Mouse (Mus musculus) hindbrain, embryonic 11.5 days (tissue): Measurements from ENCODE around the gene Gtf3a. TPM values are rescaled to one million over a fixed set of nuclear protein-coding genes. Genes with fewer than 3 reads are reported as not detected.
"Not testable (repeated sequence)": the region's sequence is repeated elsewhere in the genome, so short reads cannot be mapped to it uniquely, and the experiment has no call there.

Experiments used
- ATAC-seq: fragments of 200-750 bp; cut with Nextera tagmentation; 2 replicates; pipeline ENCODE4 v1.8.0; 2017; ENCODE audit warnings: mild to moderate bottlenecking, moderate TSS enrichment, moderate library complexity; ENCODE audit not compliant: low FRiP score
- DNase-seq: peaks from one replicate; pipeline ENCODE4 v3.0.0-alpha.2; 2015; ENCODE audit warnings: low spot score
- H3K27ac ChIP-seq: fragments of 300-500 bp; sonication (generic); 2 replicates; pipeline ENCODE4 v1.5.1; 2014; ENCODE audit warnings: mild to moderate bottlenecking, low read depth, low read length
- H3K27me3 ChIP-seq: fragments of 300-500 bp; sonication (generic); 2 replicates; pipeline ENCODE4 v1.6.1; 2014; ENCODE audit warnings: mild to moderate bottlenecking, low read length, moderate library complexity, mixed read lengths; ENCODE audit not compliant: control insufficient read depth, insufficient read depth
- H3K36me3 ChIP-seq: fragments of 300-500 bp; sonication (generic); 2 replicates; pipeline ENCODE4 v1.6.1; 2014; ENCODE audit warnings: mild to moderate bottlenecking, low read length, moderate library complexity, mixed read lengths; ENCODE audit not compliant: control insufficient read depth, insufficient read depth
- H3K4me1 ChIP-seq: fragments of 300-500 bp; sonication (generic); replicated peaks from 2 replicates; pipeline ENCODE4 v1.6.1; 2014; ENCODE audit warnings: low read length, mixed read lengths; ENCODE audit not compliant: control insufficient read depth, insufficient read depth
- H3K4me2 ChIP-seq: fragments of 300-500 bp; sonication (generic); replicated peaks from 2 replicates; pipeline ENCODE4 v1.6.1; 2014; ENCODE audit warnings: mild to moderate bottlenecking, low read depth, low read length
- H3K4me3 ChIP-seq: fragments of 300-500 bp; sonication (generic); 2 replicates; pipeline ENCODE4 v1.5.1; 2014; ENCODE audit warnings: low read depth, low read length
- H3K9ac ChIP-seq: fragments of 300-500 bp; sonication (generic); 2 replicates; pipeline ENCODE4 v1.6.1; 2014; ENCODE audit warnings: low read depth, low read length
- H3K9me3 ChIP-seq: fragments of 300-500 bp; sonication (generic); 2 replicates; pipeline ENCODE4 v1.6.1; 2016; ENCODE audit warnings: low read length; ENCODE audit not compliant: control insufficient read depth
- WGBS: fragments of 180-500 bp; shearing (Covaris S2); extraction: QIAGEN DNeasy Blood & Tissue Kit; methylation state at CpG from one replicate; pipeline ENCODE4 v1.1.7; 2014; 5-methylcytosine and 5-hydroxymethylcytosine counted together
- polyA plus RNA-seq: library from polyadenylated mRNA; unstranded; fragments of >200 nt; fragmentation: Nextera tagmentation; extraction: Ambion mirVana; gene quantifications from 2 replicates; pipeline ENCODE4 v1.2.1, GENCODE M21; 2014

Gtf3a gene
- polyA plus RNA-seq, 1 experiment from 2014 or later: 106 TPM

- WGBS: 72% methylated on average over 5 of the region's 5 CpGs
Observed at GRCm38 (mm10) chr5:146926673-146927072, 21.8 kb upstream of the Gtf3a start.

GRCm38 (mm10) chr5:146931422-146931821 lies 17.0 kb upstream of the Gtf3a start:
- H3K4me1 ChIP-seq: no peaks in the 10 kb centered on the region
- H3K36me3 ChIP-seq: no peaks in the 10 kb centered on the region
- H3K9me3 ChIP-seq: no peaks in the 10 kb centered on the region
- H3K27ac ChIP-seq: no peak overlapping the region
- no peak overlapping the region for H3K4me3 ChIP-seq
- no peak overlapping the region for H3K9ac ChIP-seq
- no peaks in the 10 kb centered on the region for H3K27me3 ChIP-seq
- 93% methylated on average over 7 of the region's 7 CpGs for WGBS
- no peak for DNase-seq
- no peak for ATAC-seq
- no peak overlapping the region for H3K4me2 ChIP-seq

More at GRCm38 (mm10) chr5:146926673-146927072, 21.8 kb upstream of the Gtf3a start:
- ATAC-seq: no peak
- H3K27me3 ChIP-seq: no peaks in the 10 kb centered on the region
- no peak overlapping the region for H3K4me3 ChIP-seq
- no peaks in the 10 kb centered on the region for H3K9me3 ChIP-seq
- DNase-seq: no peak
- no peaks in the 10 kb centered on the region for H3K4me1 ChIP-seq
- H3K36me3 ChIP-seq: no peaks in the 10 kb centered on the region
- no peak overlapping the region for H3K9ac ChIP-seq
- no peak overlapping the region for H3K27ac ChIP-seq
- H3K4me2 ChIP-seq: no peak overlapping the region

- no peak for ATAC-seq
- no peak overlapping the region for H3K27ac ChIP-seq
- H3K27me3 ChIP-seq: no peaks in the 10 kb centered on the region
- H3K9me3 ChIP-seq: no peaks in the 10 kb centered on the region
- H3K4me2 ChIP-seq: no peak overlapping the region
- no peaks in the 10 kb centered on the region for H3K36me3 ChIP-seq
- 87% methylated on average over 16 of the region's 16 CpGs for WGBS
- H3K4me3 ChIP-seq: no peak overlapping the region
- no peak overlapping the region for H3K9ac ChIP-seq
- no peaks in the 10 kb centered on the region for H3K4me1 ChIP-seq
- DNase-seq: no peak
Observed at GRCm38 (mm10) chr5:146931904-146932553, 16.4 kb upstream of the Gtf3a start.

- 85% methylated on average over 12 of the region's 12 CpGs for WGBS
- H3K27ac ChIP-seq: no peak overlapping the region
- no peak for ATAC-seq
Observed at GRCm38 (mm10) chr5:146933466-146933865, 15.0 kb upstream of the Gtf3a start.

GRCm38 (mm10) chr5:146937541-146938503 lies 10.6 kb upstream of the Gtf3a start:
- H3K27me3 ChIP-seq: no peaks in the 10 kb centered on the region
- no peak overlapping the region for H3K27ac ChIP-seq
- no peak overlapping the region for H3K4me2 ChIP-seq
- no peak for DNase-seq
- WGBS: 86% methylated on average over 32 of the region's 32 CpGs
- no peaks in the 10 kb centered on the region for H3K4me1 ChIP-seq
- no peak overlapping the region for H3K4me3 ChIP-seq
- H3K9ac ChIP-seq: no peak overlapping the region
- H3K9me3 ChIP-seq: no peaks in the 10 kb centered on the region; the same call in 1 of the 2 replicates
- ATAC-seq: no peak
- no peaks in the 10 kb centered on the region for H3K36me3 ChIP-seq

More at GRCm38 (mm10) chr5:146933466-146933865, 15.0 kb upstream of the Gtf3a start:
- DNase-seq: no peak
- Histone ChIP-seq H3K27me3 (no peaks in the 10 kb centered on the region), H3K9me3 (no peaks in the 10 kb centered on the region), H3K4me3 (no peak overlapping the region), H3K9ac (no peak overlapping the region), H3K4me2 (no peak overlapping the region), H3K4me1 (no peaks in the 10 kb centered on the region), H3K36me3 (no peaks in the 10 kb centered on the region)

- Histone ChIP-seq H3K27me3 (no peaks in the 10 kb centered on the region), H3K9ac (no peak overlapping the region), H3K36me3 (no peaks in the 10 kb centered on the region), H3K27ac (no peak overlapping the region), H3K9me3 (no peaks in the 10 kb centered on the region; the same call in 1 of the 2 replicates), H3K4me2 (no peak overlapping the region), H3K4me1 (no peaks in the 10 kb centered on the region), H3K4me3 (no peak overlapping the region)
- ATAC-seq (no peak), DNase-seq (peak; percentile 33)
- 81% methylated on average over 16 of the region's 16 CpGs for WGBS
Observed at GRCm38 (mm10) chr5:146939109-146939796, 9.2 kb upstream of the Gtf3a start.

- Histone ChIP-seq H3K4me2 (no peak overlapping the region), H3K36me3 (no peaks in the 10 kb centered on the region), H3K4me1 (no peaks in the 10 kb centered on the region), H3K27ac (no peak overlapping the region), H3K9me3 (no peaks in the 10 kb centered on the region; the same call in 1 of the 2 replicates), H3K9ac (no peak overlapping the region), H3K4me3 (no peak overlapping the region), H3K27me3 (no peaks in the 10 kb centered on the region)
- no peak for ATAC-seq
- DNase-seq: peak; percentile 59
- 24% methylated on average over 7 of the region's 7 CpGs for WGBS
Observed at GRCm38 (mm10) chr5:146940219-146940618, 8.2 kb upstream of the Gtf3a start.

- H3K27ac ChIP-seq, H3K4me1 ChIP-seq, H3K27me3 ChIP-seq, H3K9me3 ChIP-seq, H3K9ac ChIP-seq, ATAC-seq, H3K4me2 ChIP-seq, H3K36me3 ChIP-seq, H3K4me3 ChIP-seq: not testable (repeated sequence)
- 44% methylated on average over 2 of the region's 2 CpGs for WGBS
- peak; percentile 48 for DNase-seq
Observed at GRCm38 (mm10) chr5:146941939-146942338, 6.5 kb upstream of the Gtf3a start.
